ENCODE assay signal across 10 mouse cellular contexts in the genomic region with DNA sequence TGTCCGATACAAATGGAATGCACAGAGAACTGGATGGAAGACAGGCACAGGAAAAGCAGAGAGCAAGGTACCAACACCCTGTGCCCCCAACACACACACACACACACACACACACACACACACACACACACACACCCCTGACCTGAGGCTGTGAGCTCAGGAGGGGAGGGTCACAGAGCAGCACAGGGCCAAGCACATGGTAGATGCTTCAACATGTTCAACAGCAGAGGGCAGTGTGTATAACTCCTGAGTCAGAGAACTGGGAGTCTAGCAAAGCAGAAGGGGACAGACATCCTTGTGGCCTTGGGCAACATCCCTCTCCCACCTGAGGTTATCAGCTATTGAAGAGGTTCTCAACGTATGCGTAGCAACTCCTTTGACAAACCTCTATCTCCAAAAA. TPM values are rescaled to one million over a fixed set of nuclear protein-coding genes. Genes with fewer than 3 reads are reported as not detected.
A peak's percentile ranks its signal among the peaks of the same experiment; 100 is the strongest.
DNase-seq lines count a peak whose midpoint lies in the region; ATAC-seq lines count a peak whose summit lies in the region.
"Had no signal": no experiment of that assay in that cellular context is flagged by ENCODE, and none has a peak within 500 bp of the region (broad histone marks: within the 10 kb centered on the region; RNA-seq: fewer than 3 reads in every experiment).

No protein-coding gene starts in this region.

- 76% methylated on average over 3 of the region's 3 CpGs for WGBS in hindbrain, embryonic 16.5 days

- no peaks in the 10 kb centered on the region for H3K4me1 ChIP-seq in hindbrain, embryonic 16.5 days (ENCODE audit: control insufficient read depth, insufficient read depth, low read depth, low read length)

- no peaks in the 10 kb centered on the region for H3K27me3 ChIP-seq in hindbrain, embryonic 16.5 days (replicated peaks; ENCODE audit: control insufficient read depth, insufficient read depth, low read length)
- H3K27me3 ChIP-seq: Patski had no signal

- no peak overlapping the region for H3K9ac ChIP-seq in hindbrain, embryonic 16.5 days (ENCODE audit: low read depth, low read length)

- H3K36me3 ChIP-seq in hindbrain, embryonic 16.5 days (ENCODE audit: control insufficient read depth, insufficient read depth, low read length), result peaks cover 5% of the 10 kb centered on the region

- H3K9me3 ChIP-seq in hindbrain, embryonic 16.5 days (ENCODE audit: control insufficient read depth, low read length), result no peaks in the 10 kb centered on the region

- no peak overlapping the region for H3K4me3 ChIP-seq in hindbrain, embryonic 16.5 days (ENCODE audit: low read length)

- H3K27ac ChIP-seq in hindbrain, embryonic 16.5 days (ENCODE audit: low read depth, low read length), result no peak overlapping the region

- no peak overlapping the region for H3K4me2 ChIP-seq in hindbrain, embryonic 16.5 days (ENCODE audit: low read length)

- no peak for DNase-seq in cerebellum, adult 9-10 months
- DNase-seq in thymus, postnatal 0 days (ENCODE audit: low spot score), result peak; percentile 58
- DNase-seq in thymus, adult 18-20 months, result no peak
- peak; percentile 54 for DNase-seq in mesoderm, embryonic 11.5 days (ENCODE audit: low read depth, low spot score)
- no peak for DNase-seq in right cerebral cortex, adult 18-20 months
- no peak for DNase-seq in cerebellum, postnatal 36 days

- ATAC-seq in cerebellum, adult (ENCODE audit: insufficient number of reproducible peaks, low FRiP score, low TSS enrichment), result peak; percentile 20; the same call in 1 of the 2 replicates
- peak; percentile 79 for ATAC-seq in hindbrain, embryonic 16.5 days
- ATAC-seq: Patski had no signal

RNA-seq across cellular contexts. Expression of gene Katnb1, which starts 32.8 kb away (rescaled TPM):
- polyA plus RNA-seq in thymus, postnatal 0 days (2015; fragmentation: Nextera tagmentation; extraction: Ambion mirVana), result 20.1 and 20.3 TPM in 2 replicates
- 47.0 and 48.4 TPM in 2 replicates for polyA plus RNA-seq in hindbrain, embryonic 16.5 days (2015; fragmentation: Nextera tagmentation; extraction: Ambion mirVana)

RNA-seq across cellular contexts. Expression of gene Drc7, which starts 58.8 kb away (rescaled TPM):
- 1.3 TPM in 2 replicates for polyA plus RNA-seq in thymus, postnatal 0 days (2015; fragmentation: Nextera tagmentation; extraction: Ambion mirVana)
- polyA plus RNA-seq in hindbrain, embryonic 16.5 days (2015; fragmentation: Nextera tagmentation; extraction: Ambion mirVana), result 3.1 and 3.2 TPM in 2 replicates
- polyA plus RNA-seq: large intestine, adult 2 months had no signal

Comparison
In these comparisons a context has a peak if more than half of its experiments do, and no peak if none do; other contexts are left out.
1. DNase-seq: peak in thymus, postnatal 0 days (single experiment) and mesoderm, embryonic 11.5 days (single experiment); none in cerebellum, adult 9-10 months (single experiment), thymus, adult 18-20 months (0 of 2), right cerebral cortex, adult 18-20 months (single experiment) and cerebellum, postnatal 36 days (0 of 2).